Mouse (Mus musculus) forelimb bud, embryonic 11.5 days (tissue): ENCODE measurements around the gene Cnga1.

Experiments
- DNase-seq: peaks from one replicate; pipeline ENCODE4 v3.0.0-alpha.2; 2012; ENCODE audit warnings: low read depth, low spot score

Cnga1 gene

DNA sequence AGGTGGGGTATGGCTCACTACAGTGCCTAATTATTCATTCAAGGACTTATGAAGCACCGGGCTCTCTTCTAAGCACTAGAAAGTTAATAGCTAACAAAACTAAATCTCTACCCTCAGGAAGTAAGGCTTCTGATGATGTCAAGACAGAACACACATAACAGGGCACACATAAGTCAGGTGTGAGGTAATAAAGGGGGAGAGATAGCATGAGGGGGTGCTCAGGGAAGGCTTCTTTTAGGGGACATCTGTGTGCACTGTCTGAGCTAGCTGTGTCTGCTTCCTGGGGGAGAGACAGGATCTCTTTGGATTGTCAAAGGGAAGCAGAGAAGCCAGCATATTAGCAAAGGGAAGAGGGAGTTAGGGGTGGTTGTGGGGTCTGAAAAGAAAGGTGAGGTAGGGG is at the start of gene Cnga1:
Gene Cnga1 (minus strand): TSS at position 101 of the 400 bp plus-strand sequence.
- DNase-seq, result no peak

- no peak for DNase-seq
Observed at GRCm38 (mm10) chr5:72690516-72690915, 46.4 kb upstream of the Cnga1 start.

- no peak for DNase-seq
Observed at GRCm38 (mm10) chr5:72689556-72689955, 45.5 kb upstream of the Cnga1 start.

GRCm38 (mm10) chr5:72681451-72681850 is 37.4 kb upstream of the Cnga1 start:
- DNase-seq, result no peak

GRCm38 (mm10) chr5:72674994-72675542 is 31.0 kb upstream of the Cnga1 start:
- no peak for DNase-seq

DNA sequence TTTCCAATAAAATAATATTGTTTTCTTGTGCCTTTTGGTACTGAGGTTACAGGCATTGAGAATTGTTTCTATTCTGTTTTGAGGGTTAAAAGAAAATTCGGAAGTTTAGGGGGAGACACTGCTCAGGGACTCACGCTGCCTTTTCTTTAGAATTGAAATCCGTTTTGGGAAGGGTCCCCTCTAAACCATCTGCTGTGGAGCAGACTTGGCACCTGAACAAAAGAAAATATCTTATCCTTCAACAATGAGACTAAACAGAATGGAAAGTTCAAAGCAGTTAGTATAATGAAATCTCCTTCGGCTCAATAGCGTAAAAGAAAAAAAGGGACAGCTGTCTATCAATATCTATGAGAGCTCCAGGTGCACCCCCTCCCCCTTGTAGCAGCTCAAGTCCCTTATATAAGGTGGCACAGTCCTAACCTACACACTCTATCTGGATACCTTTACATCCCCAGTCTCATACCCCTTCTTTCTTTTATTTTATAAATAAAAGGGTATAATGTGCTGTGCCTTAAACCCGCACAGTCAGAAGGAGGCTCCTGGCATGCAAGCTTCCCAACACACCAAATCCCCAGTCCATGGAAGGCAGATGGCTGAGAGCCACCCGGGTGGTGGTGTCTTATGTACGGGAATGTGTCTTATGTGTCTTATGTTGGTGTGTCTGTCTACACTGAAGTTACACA is 27.1 kb upstream of the Cnga1 start:
- no peak for DNase-seq

GRCm38 (mm10) chr5:72668351-72668750 is 24.3 kb upstream of the Cnga1 start:
- DNase-seq, result no peak

GRCm38 (mm10) chr5:72666428-72666827 is 22.4 kb upstream of the Cnga1 start:
- no peak for DNase-seq

- peak; percentile 67 for DNase-seq
Observed at GRCm38 (mm10) chr5:72665281-72665680, 21.2 kb upstream of the Cnga1 start.

DNA sequence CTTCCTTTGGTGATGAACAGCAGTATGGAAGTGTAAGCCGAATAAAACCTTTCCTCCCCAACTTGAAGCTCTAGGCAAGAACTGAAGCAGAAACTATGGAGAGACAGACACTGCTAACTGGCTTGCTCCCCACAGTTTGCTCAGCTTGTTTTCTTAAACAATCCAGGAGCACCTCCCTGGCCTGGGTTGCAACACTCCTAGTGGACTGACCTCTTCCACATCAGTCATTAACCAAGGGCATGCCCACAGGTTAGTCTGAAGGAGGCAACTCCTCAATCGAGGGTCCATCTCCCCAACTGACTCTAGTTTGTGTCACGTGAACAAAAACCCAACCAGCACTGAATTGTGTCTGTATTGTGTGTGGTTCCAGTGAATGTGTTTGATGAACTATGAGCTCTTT is 20.8 kb upstream of the Cnga1 start:
- no peak for DNase-seq

GRCm38 (mm10) chr5:72664126-72664525 is 20.1 kb upstream of the Cnga1 start:
- no peak for DNase-seq

DNA sequence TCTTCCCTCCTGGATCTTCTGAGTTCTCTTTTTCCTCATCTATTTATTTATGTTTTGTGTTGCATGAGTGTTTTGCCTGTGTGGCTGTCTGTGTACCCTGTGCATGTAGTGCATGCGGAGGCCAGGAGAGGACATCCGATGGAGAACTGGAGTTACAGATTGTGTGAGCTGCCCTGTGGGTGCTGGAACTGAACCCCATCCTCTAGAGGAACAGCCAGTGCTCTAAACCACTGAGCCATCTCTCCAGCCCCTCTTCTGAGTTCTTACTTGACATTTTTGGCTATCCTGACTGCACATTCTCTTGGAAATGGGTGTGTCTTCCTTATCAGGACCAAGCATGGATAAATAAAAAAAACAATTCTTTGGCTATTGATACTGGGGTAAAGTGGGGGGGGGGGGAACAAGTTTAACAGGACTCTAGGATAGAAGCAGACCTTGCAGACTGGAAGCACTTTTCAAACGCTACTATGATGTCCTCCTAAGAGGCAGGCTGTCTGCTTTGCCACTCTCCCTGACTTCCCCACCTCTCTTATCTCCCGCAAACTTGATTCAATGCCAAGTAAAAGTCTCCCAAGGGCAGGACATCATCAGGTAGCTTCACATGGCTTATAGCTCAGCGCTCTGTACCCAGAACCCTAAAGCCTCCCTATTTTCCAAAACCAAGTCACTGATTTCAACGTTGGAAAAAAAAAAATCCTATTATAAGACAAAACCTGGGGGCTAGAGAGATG is 17.1 kb upstream of the Cnga1 start:
- no peak for DNase-seq

GRCm38 (mm10) chr5:72658375-72658774 is 14.3 kb upstream of the Cnga1 start:
- DNase-seq, result no peak

- DNase-seq, result no peak
Observed at GRCm38 (mm10) chr5:72656270-72656791, 12.3 kb upstream of the Cnga1 start.

DNA sequence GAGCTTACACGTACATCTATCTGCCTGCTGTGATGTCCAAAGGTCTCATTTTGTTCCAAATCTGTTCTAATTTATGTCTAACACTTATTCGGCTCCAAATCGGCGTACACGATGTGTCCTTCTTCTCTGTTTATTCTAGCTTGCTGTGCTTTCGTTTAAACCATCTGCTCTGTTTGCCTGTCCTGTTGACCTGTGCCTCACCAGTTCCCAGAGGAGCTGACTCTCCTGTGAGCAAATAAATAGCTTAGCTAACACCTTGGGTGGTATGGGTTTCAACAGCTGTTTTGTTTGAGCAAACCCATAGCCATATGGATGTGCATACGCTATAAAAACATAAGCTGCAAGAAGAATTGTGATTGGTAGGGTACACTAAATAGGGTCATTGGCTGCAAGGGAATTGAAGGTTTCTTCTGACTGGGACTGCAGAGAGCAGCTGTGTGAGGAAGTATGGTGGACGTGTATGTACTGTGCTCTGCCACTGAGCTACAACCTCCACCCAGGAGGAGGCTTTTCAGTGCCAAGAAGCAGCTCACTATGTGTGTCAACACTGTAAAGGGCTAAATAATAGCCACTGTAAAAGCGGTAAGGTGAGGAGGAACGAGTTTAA is 9.1 kb upstream of the Cnga1 start:
- no peak for DNase-seq

GRCm38 (mm10) chr5:72648987-72649735 is 5.1 kb upstream of the Cnga1 start:
- no peak for DNase-seq

GRCm38 (mm10) chr5:72647958-72648595 is 4.0 kb upstream of the Cnga1 start:
- no peak for DNase-seq

GRCm38 (mm10) chr5:72647418-72647907 is 3.4 kb upstream of the Cnga1 start, which contains the start of gene Nipal1:
Gene Nipal1 (plus strand): TSS chr5:72647795.
- peak; percentile 61 for DNase-seq

DNA sequence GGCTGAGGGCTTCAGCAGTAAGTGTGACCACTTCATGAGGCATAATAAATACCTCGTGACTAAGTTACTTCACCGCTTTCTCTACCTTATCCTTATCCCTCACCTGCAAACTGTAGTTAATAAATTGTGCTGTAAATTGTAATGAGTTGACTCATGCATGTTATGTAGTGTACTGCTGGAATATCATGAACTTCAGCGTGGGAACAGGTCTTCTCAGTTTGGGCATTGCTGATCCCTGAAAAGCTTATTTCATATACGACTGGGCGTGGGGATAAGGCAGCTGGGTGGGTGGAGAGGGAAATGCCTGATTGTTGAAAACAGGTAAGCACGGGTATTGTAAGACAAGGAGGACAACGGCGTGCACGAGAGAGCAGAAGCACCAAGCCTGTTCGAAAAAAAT is 2.9 kb upstream of the Cnga1 start:
- DNase-seq, result no peak

GRCm38 (mm10) chr5:72646131-72646530 is 2.1 kb upstream of the Cnga1 start:
- DNase-seq, result no peak

GRCm38 (mm10) chr5:72643655-72644054 is 420 bp downstream of the Cnga1 start:
- no peak for DNase-seq
